Mouse (Mus musculus) layer of hippocampus, adult 18-20 months (tissue): ENCODE results near the gene Slc8a2. TPM values are rescaled to one million over a fixed set of nuclear protein-coding genes. Genes with fewer than 3 reads are reported as not detected.

ENCODE experiments used
- DNase-seq, 2 experiments: peaks; one replicate each; pipeline ENCODE4 v3.0.0; 2022; ENCODE audit warnings: low spot score in 2 of 2
- total RNA-seq, 2 experiments: library from RNA; stranded (reverse); gene quantifications; 2 replicates each; pipeline ENCODE4 v1.2.3; 2021

Gene Slc8a2
- total RNA-seq, 2 experiments from 2014 or later: 277 to 290 TPM

- DNase-seq: no peak
Measured at GRCm38 (mm10) chr7:16161302-16161701, 31.7 kb downstream of the Slc8a2 start.

- DNase-seq: no peak
Measured at GRCm38 (mm10) chr7:16162036-16162435, 32.4 kb downstream of the Slc8a2 start.

GRCm38 (mm10) chr7:16172141-16172581 lies 42.5 kb downstream of the Slc8a2 start:
- no peak for DNase-seq

DNA sequence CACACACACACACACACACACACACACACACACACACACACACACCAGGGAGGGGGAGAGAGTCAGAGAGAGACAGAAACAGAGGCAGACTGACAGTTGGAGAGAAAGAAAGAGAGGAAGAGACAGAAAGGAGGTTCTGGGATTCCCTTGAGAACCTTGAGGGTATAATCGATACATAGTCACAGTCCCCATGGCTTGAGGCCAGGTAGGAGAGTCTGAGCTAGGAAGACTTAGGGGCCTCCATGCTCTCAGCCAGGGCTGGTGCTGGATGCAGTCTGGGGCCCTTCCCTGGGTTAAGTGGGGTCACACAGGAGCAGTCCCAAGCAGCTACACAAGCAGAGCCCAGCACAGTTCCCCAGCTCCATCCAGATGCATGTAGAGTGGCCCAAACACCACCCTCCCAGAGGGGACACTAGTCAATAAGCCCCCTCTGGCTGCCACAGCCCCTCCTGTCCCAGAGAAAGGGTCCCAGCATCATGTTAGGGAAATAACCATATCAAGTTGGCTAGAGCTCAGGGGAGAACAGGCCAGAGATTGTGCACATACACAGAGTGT lies 43.0 kb downstream of the Slc8a2 start:
- no peak for DNase-seq

GRCm38 (mm10) chr7:16173146-16173545 lies 43.5 kb downstream of the Slc8a2 start:
- DNase-seq: no peak

- DNase-seq: no peak
Measured at GRCm38 (mm10) chr7:16174597-16175541, 45.2 kb downstream of the Slc8a2 start, which contains the start of gene Meis3. Gene Meis3 (plus strand): TSS chr7:16175090.

DNA sequence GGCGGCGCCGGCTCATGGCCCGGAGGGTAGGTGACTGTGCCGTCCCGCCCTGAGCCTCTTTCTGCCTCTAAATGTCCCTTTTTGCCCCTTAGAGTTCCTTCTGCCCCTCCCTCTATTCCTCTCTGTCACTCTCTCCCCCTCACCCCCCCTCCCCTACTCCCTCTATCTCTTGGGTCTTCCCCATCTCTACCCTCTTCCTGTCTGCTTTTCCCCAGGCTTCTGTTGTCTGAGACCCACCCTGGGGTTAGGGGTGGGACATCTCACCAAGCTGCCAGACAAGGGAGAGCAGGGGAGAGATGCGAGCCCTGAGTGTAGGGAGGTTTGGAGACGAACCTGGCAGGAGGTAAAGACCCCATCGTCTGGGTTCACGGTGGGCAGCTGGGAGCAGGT lies 45.9 kb downstream of the Slc8a2 start:
- no peak for DNase-seq

- DNase-seq: no peak
Measured at GRCm38 (mm10) chr7:16178114-16178513, 48.5 kb downstream of the Slc8a2 start.

DNA sequence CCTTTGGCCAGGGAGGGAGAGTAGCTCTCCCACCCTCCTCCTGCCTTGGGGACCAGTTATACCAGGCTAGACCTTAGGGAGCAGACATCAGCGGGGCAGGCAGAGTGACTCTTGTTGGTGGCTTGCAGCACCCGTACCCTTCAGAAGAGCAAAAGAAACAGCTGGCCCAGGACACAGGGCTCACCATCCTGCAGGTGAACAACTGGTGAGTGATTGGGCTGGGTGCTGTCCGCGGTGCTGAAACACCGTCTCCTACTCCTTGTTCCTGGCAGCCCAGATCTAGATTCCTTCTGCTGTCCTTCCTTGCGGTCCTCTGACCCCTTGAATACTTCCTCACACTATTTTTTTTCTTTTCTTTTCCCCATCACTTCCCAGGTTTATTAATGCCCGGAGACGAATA lies 54.0 kb downstream of the Slc8a2 start:
- DNase-seq: no peak

- no peak for DNase-seq
Measured at GRCm38 (mm10) chr7:16187494-16187893, 57.9 kb downstream of the Slc8a2 start.

GRCm38 (mm10) chr7:16192315-16192714 lies 62.7 kb downstream of the Slc8a2 start:
- peak; percentile 67 to 90 for DNase-seq

DNA sequence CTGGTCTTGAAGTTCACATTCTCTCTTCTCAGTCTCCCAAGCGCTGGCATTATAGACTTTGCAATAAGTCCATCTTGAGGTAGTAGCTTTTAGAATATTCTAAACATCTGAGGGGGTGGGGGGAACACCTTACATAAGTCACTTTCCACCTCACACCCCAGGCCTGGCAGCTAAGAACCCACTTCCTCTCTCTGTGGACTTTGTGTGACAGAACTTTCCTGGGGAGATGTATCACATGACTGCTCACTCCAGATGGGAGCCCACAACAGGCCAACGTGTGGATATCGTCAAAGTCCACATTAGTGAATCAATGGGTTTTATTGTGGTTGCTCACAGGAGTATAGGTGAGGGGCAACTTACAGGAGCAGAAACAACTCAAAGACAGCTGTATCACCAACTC lies 64.1 kb downstream of the Slc8a2 start:
- no peak for DNase-seq

DNA sequence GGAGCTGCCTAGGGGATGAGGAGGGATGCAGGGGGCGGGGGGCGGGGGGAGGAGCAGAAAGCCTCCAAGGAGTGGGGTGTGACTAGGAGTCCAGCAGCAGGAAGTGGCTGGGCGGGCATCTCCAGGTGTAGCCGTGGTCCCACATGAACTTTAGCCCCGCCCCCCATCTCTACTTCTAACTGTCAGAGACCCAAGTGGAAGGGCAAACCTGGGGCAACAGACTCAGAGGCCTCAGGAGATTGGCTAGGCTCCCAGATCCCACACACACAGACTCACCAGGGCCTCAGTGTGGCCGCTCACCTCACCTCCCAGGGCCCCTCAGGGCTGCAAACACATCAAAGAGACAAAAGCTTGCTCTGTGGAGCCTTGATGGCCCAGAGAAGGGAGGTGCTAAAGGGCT lies 67.0 kb downstream of the Slc8a2 start:
- DNase-seq: no peak

- no peak for DNase-seq
Measured at GRCm38 (mm10) chr7:16197166-16197565, 67.5 kb downstream of the Slc8a2 start.

DNA sequence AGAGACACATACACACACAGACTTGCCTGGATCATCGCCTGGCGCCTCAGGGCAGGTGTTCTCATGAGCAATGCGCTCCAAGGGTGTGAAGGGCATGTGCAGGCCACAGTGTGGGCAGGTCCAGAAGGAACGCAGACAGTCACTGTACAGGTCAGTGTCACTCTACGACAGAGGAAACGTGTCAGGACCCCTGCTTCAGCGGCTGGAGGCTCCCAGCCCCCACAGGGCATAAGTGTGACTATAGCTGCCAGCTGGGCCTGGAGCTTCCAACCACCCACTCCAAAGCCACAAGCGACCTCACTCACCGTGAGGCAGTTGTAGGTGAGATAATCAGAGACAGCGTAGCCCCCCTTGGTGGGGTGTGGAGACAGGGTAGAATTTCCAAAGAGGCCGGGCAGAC lies 68.9 kb downstream of the Slc8a2 start:
- DNase-seq: no peak

DNA sequence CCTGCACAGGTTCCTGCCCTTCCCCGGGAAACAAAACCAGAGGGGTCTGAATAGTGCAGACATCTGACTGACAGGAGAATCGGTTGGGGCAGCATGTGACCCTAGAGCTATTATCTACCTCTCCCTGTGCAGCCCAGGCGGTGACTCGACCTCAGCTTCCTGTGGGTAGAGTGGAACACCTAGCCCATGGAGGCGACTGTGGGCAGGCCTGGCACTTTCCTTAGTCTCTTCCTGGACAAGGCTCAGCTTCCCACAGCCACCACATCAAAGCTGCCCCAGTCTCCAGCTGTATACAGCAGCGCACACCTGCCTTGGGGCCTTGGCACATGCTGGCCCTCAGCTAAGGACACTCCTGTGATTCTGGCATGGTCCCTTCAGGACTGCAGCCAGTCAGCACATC lies 71.5 kb downstream of the Slc8a2 start:
- DNase-seq: no peak

GRCm38 (mm10) chr7:16202756-16203504 lies 73.3 kb downstream of the Slc8a2 start:
- no peak for DNase-seq

DNA sequence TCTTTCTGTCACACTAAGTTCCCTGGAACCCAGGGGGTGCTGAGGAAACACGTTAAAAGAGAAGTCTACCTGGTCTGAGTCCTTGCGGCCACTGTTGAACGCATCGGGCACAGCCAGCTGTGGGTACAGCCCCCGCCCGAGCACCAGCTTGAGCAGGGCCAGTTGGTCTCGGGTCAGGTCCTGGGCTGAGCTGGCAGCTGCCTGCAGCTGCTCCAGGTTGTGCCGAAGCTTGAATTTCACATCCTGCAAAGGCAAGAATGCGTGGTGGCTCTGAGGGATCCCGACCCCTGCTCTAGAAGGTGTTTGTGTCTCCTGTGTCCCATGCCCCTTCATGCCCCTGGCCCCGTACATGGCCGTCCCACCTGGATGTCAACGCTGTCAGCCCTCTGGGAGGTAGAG lies 73.9 kb downstream of the Slc8a2 start:
- no peak for DNase-seq

DNA sequence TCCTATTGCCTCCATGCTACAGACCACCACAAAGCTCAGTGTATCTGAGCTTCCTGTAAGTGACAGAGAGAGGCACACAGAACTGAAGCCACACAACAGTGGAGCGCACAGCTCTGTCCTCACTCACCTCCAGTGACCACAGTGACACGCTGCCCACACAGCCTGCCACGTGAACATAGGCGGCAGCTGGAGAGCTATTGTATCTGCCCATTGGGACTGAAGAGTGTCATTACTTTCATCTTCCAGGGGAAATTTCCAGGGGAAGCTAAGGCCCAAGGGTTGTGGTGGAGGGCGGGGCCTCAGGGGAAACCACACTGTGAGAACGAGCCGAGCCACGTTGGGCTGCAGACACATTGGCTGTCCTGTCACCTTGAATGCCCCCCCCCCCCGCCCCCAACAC lies 75.2 kb downstream of the Slc8a2 start:
- no peak for DNase-seq

DNA sequence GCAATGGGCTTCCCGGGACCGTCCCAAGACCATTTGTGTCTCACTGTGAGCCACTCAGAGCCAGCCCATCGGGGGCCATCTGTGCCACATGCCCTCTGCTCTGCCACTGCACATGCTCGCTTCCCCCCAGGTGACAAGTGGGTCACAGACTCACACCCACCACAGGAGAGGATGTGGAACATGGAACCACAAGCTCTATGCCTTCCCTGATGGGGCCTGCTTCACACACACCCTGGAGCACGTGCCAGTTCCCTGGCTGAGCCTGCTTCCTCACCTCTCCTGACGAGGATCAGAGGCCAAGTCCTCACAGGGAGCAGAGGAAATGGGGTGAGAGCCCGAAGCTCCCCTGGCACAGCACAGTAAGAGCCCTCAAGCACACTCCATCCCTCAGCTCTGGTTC lies 77.5 kb downstream of the Slc8a2 start:
- no peak for DNase-seq

DNA sequence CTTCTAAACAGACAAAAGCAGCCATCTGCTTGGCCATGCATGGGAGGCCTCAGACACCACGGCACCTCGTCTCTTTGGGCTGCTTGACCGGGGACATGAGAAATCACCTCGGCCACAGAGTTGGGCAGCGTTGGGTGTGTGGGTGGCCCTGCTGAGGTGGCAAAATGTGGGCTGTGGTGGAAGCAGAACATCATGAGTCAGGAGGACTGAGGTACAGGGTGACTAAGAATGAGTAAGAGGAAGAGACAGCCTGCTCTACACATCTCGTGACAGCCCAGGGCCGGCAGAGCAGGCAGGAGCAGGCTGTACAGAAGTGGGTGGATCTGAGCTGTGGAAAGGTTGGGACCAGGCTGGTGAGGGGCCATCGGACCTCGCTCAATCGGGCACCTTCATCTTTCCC lies 77.9 kb downstream of the Slc8a2 start:
- DNase-seq: peak; percentile 35 to 56
